Mouse (Mus musculus) small intestine, adult 2 months (tissue): ENCODE measurements around the gene Sass6.

ENCODE experiments used
- CTCF ChIP-seq: fragments of 200-500 bp; IDR thresholded peaks from 2 replicates; pipeline ENCODE4 v1.5.1; 2012; ENCODE audit warnings: low read depth, mild to moderate bottlenecking, control low read depth, inconsistent platforms, low read length, moderate library complexity, mixed read lengths; ENCODE audit not compliant: insufficient replicate concordance, insufficient read length; ENCODE audit errors: extremely low read depth
- POLR2A ChIP-seq: fragments of 200-500 bp; IDR thresholded peaks from 2 replicates; pipeline ENCODE4 v1.6.1; 2012; ENCODE audit warnings: low read depth, mild to moderate bottlenecking, control low read depth, inconsistent platforms, low read length, moderate library complexity

GRCm38 (mm10) chr3:116594728-116595602 lies at the start of gene Sass6:
- TF ChIP-seq CTCF (no peak), POLR2A (no peak; the same call in 1 of the 2 replicates)
